Mouse (Mus musculus) adipocyte (in vitro differentiated cells): ENCODE measurements around the gene Rheb.
"Not testable (repeated sequence)": the region's sequence is repeated elsewhere in the genome, so short reads cannot be mapped to it uniquely, and the experiment has no call there.

ENCODE experiments used
- DNase-seq: peaks from one replicate; pipeline ENCODE4 v3.0.0-alpha.2; 2016; ENCODE audit warnings: low spot score

Rheb gene

DNA sequence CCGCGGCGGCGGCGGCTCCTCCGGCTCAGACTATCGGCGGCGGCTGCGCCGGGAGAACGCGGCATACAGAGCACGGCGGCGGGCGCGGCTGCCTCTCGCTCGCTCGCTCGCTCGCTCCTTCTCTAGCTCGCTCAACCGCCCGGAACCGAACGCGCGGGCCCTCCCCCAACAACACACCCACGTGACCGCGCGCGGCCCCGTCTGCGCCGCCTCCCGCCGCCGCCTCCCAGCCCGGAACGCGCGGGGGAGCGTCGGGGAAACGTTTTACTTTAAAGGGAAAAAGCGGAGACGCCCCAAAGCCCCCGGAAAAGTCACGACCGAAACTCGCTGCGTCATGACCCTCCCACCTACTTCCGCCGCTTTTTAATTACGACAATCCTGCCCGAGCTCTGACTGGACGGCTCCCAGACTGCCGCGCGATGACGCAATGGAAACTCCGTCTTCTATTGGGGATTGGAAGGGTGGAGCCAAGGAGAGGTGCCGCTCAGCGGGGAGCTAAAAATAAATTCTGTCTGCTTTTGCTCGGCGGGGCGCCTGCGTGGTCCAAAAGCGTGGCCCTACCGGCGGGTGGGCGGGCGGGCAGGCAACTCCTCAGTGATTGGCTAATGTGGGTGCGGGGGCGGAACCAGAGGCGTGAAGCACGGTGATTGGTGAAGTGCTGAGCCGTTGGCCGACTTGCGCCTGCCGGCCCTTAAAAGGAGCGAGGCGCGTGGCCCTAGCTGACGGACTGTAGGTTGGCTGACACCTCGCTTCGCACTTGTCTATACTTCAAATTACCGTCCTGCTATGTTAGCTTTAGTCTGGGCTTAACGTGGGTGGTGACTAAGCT is at the start of gene Rheb:
TSS of gene Rheb (minus strand) at position 351 of the 829 bp plus-strand sequence.
- DNase-seq = peak; percentile 100

DNA sequence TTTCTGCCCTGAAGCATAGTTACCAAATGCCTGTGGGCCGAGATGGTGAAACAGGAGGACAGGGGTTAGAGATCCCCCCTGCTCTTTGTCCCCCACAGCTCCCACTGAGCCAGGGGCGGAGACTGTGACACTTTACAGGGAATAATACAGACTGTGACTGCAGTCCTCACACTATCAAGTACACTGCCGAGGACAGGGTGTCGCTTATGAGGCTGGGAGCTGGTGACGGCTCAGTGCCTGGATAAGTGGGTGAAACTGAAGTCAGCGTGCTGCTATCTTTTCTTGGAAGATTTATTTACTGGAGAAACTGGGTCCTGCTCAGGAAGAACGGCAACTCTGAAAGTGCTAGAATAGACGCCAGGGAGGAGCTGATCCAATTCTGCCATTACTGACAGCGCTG is 47.4 kb upstream of the Rheb start:
- DNase-seq = no peak

DNA sequence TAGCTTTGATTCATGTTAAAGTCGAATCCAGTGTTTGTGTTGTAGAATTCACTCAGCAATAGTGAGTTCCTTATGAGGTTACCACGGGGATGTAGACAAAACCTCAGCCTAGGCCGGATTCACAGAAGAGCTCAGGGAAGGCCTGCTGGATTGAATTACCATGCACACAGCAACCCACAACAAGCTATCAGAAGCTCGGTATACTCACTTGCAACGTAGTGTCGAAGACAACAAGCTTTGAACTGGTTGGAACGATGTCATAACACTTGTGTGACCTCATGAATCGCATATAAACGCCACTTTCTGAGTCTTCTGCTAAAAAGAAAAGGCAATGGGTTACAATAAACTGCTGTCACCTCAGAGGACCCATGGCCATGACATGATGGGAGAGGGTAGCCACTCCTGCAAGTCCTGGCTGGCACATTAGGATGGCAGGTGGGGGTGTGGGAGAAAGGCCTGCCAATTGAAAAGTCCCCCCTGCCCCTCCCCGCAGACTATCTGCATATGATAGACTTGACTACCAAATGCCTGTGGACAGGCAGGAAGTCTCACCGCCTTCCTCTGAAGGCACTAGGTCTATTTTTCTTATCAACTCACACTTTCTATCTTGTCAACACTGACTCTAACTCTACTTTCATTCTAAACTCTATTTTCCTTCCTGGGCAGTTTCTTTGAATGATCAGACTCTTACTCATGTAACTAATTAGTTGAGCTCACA is 46.6 kb upstream of the Rheb start:
- DNase-seq = no peak

DNA sequence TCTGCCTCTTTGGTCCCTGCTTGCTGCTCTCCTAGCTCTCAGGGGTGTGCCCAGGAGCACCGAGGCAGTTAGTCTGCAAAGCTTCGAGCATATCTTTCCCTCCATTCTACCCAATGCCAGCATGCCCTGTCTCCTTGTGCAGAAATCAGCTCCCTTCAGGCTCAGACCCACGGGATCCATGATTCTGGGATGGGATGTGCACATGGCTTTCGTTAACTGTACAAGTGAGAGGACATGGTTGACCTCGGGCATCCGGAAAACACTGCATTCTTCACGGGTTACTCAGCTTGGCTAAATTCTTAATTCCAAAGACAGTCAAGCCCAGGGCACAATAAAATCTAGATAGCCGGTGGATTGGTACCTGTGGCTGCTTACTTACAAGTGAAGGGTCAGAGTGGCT is 44.8 kb upstream of the Rheb start:
- DNase-seq = peak; percentile 21

DNA sequence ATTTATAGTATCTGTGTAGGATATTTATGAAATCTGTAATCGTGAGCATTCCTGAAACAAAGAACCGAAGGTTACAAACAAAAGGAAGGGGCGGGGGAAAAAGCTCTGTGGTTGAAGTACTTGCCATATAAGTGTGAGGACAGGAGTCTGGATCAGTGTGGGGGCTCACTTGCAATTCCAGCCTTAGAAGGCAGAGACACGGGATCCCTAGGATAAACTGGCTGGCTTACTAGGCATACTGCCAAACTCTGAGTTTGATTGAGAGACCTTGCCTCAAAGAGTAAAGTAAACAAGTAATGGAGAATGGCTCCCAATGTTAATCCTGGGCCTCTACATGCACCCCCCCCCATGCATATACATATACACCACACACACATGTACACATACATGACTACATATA is 36.3 kb upstream of the Rheb start:
- no peak for DNase-seq

DNA sequence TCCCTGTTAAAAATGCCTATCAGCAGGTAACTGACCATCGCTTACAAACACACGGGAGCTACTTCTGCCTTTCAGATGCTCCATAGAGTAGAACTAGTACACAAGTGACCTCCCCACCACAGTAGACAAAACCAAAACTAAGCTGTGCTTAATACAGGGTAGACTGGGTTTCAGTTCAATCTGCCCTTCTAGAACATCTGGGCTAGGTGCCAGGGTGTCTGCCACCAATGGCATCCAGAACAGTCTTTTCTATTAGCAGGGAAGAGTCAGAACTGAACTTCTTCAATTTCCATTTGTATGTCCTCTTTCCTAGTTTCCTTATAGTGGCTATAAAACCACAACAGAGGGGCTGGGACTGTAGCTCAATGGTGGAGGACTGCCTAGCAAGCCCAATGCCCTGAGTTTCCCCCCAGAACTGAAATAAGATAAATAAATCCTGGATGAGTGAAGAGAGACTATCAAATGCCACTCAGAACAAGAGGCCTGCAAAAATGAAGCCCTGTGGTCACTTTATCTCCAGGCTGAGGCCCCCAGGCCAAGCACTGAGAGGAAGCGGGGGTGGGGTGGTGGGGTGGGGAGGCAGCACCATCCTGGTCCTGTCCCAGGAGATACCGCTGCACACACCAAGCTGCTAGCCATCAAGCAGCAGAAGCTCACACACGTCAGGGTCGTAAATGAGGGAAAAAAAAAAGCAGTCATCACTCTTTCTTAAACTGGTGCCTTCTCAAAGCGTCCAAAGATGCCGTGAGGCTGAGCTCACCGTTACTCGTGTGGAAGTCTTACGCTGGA is 35.6 kb upstream of the Rheb start:
- no peak for DNase-seq

DNA sequence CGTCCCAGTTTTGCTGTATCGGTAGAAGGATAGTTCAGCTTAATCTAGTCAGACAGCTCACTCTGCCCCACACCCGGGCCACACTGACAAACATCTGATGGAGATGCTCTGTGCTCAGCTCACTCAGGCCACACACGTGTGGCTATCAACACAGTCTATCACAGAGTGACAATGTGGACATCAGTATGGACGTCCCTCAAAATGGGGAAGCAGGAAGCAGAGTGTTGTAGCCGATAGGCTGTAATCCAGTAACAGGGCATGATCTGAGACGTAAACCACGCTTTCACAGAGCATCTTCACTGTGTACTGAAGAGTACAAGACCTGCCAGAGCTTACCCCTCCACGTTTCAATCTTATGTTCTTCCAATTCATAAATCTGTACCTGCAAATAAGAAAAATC is 34.2 kb upstream of the Rheb start:
- DNase-seq = no peak

DNA sequence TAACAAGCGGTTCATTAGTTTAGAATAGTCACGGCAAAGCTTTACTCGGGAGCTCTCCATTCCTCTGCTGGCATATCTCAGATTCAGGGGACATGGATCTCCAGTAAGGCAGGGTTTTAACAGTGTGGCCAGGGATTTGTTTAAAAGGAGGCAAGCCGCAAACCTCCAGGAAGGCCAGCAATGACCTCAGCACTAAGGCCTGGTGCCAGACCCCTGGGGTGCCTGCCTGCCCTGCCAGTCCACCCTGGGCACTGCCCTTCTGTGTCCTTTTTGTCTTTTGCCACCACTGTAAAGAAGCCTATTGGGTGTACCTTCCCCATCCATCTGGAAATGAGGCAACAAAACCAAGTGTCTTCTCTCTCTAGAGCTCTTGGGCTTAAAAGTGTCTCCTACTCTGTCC is 31.7 kb upstream of the Rheb start:
- no peak for DNase-seq

DNA sequence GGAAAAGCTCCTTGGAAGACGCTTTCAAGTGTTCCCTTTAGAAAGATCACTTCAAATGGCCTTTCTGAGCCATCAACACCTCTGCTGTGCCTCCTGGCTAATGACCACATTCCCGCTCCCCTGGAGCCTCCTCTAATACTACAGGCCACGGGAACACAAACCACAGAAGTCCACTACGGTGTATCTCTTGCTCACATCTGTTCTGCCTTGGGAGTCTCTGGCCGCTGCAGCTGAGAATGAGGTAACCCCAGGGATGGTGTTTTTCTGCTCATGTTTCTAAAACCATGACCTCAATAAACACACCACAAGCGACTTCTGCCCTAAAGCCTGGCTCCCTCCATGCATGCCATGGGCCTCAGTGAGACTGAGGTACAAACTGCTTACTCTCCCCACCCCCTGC is 30.8 kb upstream of the Rheb start:
- no peak for DNase-seq

DNA sequence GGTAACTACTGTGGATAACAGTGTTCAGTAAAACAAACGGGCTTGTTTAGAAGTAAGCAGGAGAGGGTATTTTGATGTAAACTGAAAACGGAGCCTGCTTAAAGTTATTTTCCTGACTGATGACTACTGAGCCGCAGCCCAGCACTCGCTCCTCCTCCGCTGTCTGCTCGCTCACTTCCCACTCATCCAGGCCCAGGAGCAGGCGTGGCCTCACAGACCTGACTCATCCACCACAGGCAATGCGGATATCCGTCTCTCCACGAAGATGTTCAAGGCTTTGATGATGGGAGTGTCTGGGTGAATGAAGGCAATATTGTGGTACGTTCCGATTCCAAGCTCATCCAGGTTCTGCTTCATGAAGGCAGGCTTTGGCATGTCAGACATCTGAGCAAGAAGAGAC is 28.9 kb upstream of the Rheb start:
- DNase-seq = peak; percentile 68

DNA sequence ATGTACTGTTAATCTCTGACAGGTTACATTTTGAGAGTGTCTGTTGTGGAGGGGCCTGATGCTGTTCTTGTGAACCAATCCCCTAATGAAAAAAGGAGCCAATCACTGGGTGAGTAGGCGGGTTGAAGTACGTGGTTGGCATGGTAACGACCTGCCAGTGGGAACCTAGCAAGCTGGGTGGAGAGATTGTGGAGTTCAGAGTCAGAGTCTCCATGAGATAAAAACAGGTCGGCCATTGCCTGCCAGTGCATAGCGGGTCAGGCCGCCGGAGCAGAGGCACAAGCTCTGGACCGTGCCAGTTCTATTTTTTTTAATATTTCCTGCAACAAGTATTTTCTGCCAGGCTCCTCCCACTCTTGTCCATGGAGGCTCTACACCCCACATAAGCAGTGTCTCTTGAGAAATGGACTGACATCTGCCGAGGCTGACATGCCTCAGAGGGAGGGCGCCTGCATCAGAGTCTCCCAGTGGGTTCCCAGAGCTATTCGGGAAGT is 27.4 kb upstream of the Rheb start:
- no peak for DNase-seq

DNA sequence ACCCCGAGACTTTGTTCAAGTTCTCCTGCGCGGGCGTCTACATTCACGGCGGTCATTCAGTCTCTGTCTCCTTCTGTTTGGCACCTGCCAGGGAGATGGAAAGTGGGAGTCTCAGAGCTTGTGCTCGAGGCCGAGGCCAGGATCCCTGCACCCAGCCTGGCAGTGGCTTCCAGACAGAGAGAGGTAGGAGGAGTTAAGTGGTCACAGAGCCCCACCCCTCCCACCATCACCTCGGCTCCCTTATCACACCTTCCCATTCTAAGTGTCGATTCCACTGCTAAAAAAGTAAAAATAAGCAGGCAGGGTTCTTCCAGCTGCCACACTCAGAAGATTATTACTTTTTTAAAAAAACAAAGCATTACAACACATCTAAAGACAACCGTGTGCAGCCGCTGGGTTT is 21.4 kb upstream of the Rheb start:
- DNase-seq = no peak

DNA sequence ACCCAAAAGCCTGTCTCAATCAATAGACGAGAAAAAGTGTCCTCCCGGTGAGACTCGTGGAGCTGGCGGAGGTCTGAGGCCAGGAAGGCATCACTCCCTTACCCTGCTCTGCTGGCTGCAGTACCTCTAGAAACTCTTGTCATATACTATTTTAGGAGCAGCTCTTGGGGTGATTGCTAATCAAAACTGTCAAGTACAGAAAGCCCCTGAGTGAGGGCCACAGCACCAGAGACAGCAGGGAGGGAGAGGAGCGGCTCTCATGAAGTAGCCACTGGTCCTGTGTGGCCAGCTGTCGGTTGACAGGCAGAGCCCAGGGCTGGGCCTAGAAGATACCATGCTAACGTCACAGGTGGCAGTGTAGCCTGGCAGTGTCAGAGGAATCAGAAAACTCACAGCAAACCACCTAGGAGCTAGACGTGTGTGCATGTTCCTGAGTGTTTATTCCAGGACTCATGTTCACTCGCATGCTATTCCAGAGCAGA is 19.1 kb upstream of the Rheb start:
- DNase-seq = no peak

DNA sequence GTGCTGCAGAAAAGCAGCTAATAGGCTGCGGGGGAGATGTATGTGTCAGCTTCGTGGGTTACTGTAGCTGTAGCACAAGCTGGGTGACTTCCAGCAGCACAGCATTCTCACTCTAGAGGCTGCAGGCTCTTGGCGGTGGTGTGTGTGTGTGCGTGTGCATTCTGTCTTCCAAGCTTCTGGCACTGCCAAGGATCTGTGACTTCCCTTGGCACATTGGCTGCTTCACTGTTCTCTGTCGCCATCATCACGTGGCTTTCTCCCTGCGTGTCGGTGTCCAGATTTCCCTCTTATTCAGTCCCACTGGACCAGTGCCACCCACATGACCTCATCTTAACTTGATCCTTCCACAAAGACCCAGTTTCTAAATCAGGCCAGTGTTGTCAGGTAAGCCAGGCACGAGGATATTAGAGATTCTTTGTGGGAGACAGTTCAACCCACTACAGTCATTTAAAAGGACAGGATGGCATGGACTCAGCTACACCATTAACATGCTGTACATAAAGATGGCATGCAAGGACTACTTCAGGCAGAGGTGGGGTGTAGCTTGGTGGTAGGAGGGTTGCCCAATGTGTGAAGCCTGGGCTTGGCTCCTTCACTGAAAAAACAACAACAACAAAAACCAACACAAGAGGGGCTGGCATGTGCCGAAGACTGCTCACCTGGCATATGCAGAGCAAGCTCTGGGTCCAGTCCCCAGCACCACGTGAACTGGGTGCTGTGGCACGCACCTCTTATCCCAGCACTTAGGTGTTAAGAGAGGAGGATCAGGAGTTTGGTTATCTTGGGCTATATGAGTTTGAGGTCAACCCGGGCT is 18.4 kb upstream of the Rheb start:
- peak; percentile 50 for DNase-seq

DNA sequence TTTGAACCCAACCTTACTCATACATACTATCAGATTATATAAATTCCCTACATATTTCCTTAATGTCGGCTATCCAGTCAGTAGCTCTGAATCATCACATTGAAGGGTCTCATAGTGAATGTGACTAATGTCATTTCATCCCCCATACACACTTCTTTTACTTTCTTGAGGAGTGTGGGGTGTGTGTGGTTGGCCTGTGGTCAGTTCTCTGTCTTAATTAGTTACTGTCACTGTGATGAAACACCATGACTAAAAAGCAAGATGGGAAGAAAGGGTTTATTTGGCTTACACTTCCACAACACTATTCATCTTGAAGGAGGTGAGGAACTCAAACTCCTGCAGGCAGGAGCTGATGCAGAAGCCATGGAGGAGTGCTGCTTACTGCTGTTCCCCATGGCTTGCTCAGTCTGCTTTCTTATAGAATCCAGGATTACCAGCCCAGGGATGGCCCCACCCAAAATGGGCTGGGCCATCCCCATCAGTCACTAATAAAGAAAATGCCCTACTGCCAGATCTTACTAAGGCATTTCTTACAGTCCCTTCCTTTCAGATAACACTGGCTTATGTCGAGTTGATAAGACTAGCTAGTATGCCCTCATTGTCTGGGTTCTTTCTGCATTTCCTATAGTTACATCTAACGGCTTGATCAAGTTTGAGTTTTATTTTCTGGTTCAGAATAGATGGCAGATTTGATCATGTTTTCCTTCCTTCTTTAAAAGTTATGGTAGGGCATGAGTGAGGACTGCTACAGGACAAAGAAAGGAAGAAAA is 17.5 kb upstream of the Rheb start:
- no peak for DNase-seq

DNA sequence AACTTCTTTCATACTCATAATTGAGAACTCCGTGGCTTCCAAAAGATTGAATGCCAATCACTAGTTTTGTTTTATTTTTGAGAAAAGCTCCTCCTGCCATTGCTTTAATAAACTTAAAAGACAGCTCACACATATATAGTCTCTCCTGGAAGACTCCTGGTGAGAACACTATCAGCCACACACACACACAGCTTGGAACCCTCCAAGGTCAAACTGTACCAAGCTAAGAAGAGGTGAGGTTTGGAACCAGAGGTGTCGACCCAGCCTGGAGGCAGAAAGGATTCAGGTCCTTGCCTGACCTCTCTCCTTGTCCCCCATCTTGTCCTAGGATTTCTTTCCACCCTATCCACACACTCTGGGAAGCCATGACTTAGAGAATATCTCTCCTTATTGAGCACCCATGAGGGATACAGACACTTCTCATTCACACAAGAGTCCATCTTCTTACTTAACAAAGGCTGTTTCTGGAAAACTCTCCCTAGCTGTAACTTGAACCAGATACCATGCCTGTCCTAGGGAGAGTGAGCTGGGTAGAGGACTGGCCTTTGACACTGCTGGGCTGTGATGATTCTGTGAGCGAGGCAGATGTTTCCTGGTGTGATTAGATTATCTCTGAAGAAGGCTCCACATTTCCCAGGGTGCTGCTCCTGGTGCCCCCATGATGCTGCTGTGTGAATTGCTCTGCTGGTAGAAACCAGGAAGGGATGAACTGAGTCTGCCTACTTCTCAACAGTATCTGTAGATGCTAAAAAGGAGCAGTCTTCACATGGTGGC is 12.6 kb upstream of the Rheb start:
- no peak for DNase-seq

DNA sequence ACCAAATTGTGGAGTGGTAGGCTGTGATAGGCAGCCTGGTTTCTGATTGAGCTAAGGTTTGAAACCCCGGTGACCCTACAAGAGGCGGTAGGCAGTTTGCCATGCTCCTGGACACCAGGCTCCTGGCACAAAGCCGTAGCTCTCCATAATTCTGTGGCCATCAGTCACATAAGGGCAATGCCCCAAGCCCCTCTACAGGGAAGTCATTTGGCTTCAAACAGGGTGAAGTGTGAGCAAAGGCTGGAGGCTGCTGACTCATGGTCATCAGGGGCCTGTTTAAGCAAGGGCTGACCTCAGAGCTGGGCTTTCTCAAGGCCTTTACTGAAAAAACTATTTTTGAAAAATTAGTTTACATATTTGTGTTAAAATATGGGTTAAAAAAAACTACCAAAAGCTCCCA is 11.8 kb upstream of the Rheb start:
- peak; percentile 76 for DNase-seq

DNA sequence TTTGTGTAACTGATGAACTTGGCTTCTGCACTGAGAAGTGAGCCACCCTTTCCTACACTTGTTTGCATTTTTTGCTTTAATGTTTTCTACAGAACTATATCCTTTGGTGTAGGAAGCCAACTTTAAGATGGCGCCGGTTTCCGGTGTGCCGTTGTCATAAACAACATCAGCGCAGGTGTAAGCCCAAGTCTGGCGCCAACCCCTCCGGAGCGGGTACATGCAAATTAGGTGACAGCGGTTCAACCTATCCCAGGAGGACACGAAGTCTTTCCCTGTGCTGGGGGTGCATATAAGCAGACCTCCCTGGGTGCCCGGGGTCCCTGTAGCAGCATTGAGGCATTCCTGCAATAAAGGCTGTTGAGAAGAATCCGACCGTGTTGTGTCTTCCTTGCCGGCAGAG is 5.8 kb upstream of the Rheb start:
- DNase-seq = not testable (repeated sequence)

DNA sequence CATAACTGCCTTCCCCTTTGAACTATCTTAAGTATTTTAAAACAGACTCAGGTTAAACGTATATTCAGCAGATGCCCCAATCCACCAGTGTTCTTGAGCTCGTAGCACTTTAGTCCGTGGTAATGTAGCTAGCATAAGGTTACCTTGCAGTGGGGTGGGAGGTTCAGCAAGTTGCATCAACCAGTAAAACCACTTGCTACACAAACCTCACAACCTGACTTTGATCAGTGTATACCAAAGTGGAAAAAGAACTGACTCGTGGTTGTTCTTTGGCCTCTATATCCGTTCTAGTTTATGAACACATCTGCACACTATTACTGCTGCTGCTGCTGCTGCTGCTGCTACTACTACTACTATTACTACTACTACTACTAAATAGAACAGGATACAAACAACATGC is 1.4 kb upstream of the Rheb start:
- no peak for DNase-seq

DNA sequence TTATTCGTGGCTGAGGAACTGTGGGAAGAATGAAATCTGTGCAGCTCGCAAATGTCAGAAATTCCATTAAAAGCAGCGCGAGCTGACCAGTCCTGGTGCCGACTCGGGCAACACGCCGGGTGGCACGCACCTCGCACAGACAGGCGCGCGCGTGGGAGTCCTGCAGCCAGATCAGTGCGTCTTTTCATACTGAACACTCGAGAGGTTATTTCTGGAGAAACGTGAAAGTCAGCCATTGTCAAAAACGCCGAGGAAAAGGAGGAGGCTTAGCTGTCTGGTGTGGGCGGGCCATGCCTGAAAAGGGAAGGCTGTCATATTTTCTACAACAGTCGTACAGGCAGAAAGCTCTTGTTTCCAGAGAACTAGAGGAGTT is 665 bp upstream of the Rheb start:
- DNase-seq = no peak
